Mouse (Mus musculus) intestine, embryonic 16.5 days (tissue): ENCODE results near the gene Sptbn1. TPM values are rescaled to one million over a fixed set of nuclear protein-coding genes. Genes with fewer than 3 reads are reported as not detected.
A peak's percentile ranks its signal among the peaks of the same experiment; 100 is the strongest.

Source experiments
- ATAC-seq: fragments of 200-750 bp; cut with Nextera tagmentation; 2 replicates; pipeline ENCODE4 v1.8.0; 2017; ENCODE audit warnings: moderate TSS enrichment, moderate library complexity
- H3K27ac ChIP-seq: fragments of 300-500 bp; sonication (generic); 2 replicates; pipeline ENCODE4 v1.5.1; 2014; ENCODE audit warnings: mild to moderate bottlenecking, low read length
- H3K27me3 ChIP-seq: fragments of 300-500 bp; sonication (generic); replicated peaks from 2 replicates; pipeline ENCODE4 v1.6.1; 2014; ENCODE audit warnings: low read length, control low read depth, mixed read lengths; ENCODE audit not compliant: control insufficient read depth, insufficient read depth
- H3K36me3 ChIP-seq: fragments of 300-500 bp; sonication (generic); 2 replicates; pipeline ENCODE4 v1.6.1; 2014; ENCODE audit warnings: low read length, control low read depth; ENCODE audit not compliant: control insufficient read depth, insufficient read depth
- H3K4me1 ChIP-seq: fragments of 300-500 bp; sonication (generic); 2 replicates; pipeline ENCODE4 v1.6.1; 2014; ENCODE audit warnings: low read length, control low read depth, mixed read lengths; ENCODE audit not compliant: control insufficient read depth, insufficient read depth
- H3K4me2 ChIP-seq: fragments of 300-500 bp; sonication (generic); 2 replicates; pipeline ENCODE4 v1.6.1; 2014; ENCODE audit warnings: low read depth, low read length, control low read depth
- H3K4me3 ChIP-seq: fragments of 300-500 bp; sonication (generic); 2 replicates; pipeline ENCODE4 v1.5.1; 2014; ENCODE audit warnings: mild to moderate bottlenecking, low read length
- H3K9ac ChIP-seq: fragments of 300-500 bp; sonication (generic); 2 replicates; pipeline ENCODE4 v1.6.1; 2014; ENCODE audit warnings: low read depth, low read length
- H3K9me3 ChIP-seq: fragments of 300-500 bp; sonication (generic); 2 replicates; pipeline ENCODE4 v1.6.1; 2016; ENCODE audit warnings: low read length, control low read depth; ENCODE audit not compliant: control insufficient read depth
- WGBS: fragments of 180-500 bp; shearing (Covaris S2); extraction: QIAGEN DNeasy Blood & Tissue Kit; methylation state at CpG from one replicate; pipeline ENCODE4 v1.1.7; 2014; 5-methylcytosine and 5-hydroxymethylcytosine counted together
- polyA plus RNA-seq: library from polyadenylated mRNA; unstranded; fragments of >200 nt; fragmentation: Nextera tagmentation; extraction: Ambion mirVana; gene quantifications from 2 replicates; pipeline ENCODE4 v1.2.1, GENCODE M21; 2015

The Sptbn1 gene
- polyA plus RNA-seq = 98.1 and 110 TPM in 2 replicates

DNA sequence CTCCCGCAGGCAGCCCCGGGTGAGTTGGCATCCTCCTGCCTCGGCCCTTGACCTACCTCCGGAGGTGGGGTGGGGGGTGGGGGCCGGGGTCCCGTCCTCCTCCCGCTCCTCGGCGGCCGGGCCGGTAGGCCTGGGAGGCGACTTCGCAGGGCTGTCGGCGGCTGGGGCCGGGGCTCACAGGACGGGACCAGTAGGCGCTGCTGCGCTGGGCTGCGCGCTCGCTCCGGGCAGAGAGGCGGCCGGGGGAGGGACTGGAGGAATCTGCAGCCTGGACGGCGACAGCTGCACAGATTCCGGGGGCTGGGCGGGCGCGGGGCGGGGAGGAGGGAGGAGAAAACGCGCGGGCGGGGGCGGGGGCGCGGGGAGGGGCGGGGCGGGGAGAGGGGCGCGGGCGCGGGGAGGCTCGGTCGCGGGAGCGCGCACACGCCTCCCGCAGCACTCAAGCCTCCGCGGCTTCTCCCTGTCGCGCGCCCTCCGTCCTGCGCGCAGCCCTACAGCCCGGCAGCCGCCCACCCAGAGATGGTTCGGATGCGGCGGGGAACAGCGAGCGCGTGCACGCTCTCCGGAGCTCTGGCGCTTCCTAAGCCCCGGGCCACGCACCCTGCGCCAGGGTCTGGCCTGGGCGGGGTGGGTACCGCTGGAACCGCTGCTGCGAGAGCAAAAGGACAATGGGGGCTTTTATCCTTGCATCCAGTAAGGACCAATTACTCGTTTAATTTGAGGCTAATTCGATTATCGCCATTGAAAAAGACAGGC is at the start of gene Sptbn1:
Sptbn1 (minus strand) TSS at position 284 of the 756 bp plus-strand sequence.
- H3K4me3 ChIP-seq = peak within 1 kb of the TSS; percentile 91
- no peaks in the 10 kb centered on the region for H3K9me3 ChIP-seq
- H3K4me1 ChIP-seq = peaks cover 9% of the 10 kb centered on the region
- H3K27ac ChIP-seq = peak within 1 kb of the TSS; percentile 91
- no peaks in the 10 kb centered on the region for H3K36me3 ChIP-seq
- ATAC-seq = peak; percentile 97
- H3K27me3 ChIP-seq = peaks cover 5% of the 10 kb centered on the region; the same call in 1 of the 2 replicates
- H3K4me2 ChIP-seq = peak within 1 kb of the TSS; percentile 83
- peak within 1 kb of the TSS; percentile 89 for H3K9ac ChIP-seq
- under 1% methylated on average over 54 of the region's 81 CpGs for WGBS

DNA sequence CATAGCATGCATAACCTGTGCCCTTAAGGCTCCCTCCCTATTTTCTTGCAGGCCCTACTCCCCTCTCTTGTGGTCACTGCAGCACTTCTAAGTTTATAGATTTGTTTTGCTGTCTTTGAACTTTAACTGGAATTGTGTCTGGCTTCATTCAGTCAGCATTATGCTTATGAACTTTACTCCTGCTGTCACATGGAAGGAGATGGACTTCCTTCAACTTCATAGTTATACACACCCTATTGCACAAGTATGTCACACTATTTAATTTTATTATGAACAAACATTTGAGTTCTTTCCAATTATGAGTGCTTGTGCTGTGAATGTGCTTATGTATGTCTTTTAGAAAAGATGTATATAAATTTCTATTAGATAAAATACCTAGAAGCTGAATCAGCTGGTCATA is 26.3 kb upstream of the Sptbn1 start:
- peak; percentile 63 for ATAC-seq
- no peaks in the 10 kb centered on the region for H3K27me3 ChIP-seq
- H3K4me1 ChIP-seq = peaks cover 12% of the 10 kb centered on the region
- no peak overlapping the region for H3K4me2 ChIP-seq
- no peaks in the 10 kb centered on the region for H3K9me3 ChIP-seq
- no peak overlapping the region for H3K9ac ChIP-seq
- no peaks in the 10 kb centered on the region for H3K36me3 ChIP-seq
- no peak overlapping the region for H3K27ac ChIP-seq
- no peak overlapping the region for H3K4me3 ChIP-seq

DNA sequence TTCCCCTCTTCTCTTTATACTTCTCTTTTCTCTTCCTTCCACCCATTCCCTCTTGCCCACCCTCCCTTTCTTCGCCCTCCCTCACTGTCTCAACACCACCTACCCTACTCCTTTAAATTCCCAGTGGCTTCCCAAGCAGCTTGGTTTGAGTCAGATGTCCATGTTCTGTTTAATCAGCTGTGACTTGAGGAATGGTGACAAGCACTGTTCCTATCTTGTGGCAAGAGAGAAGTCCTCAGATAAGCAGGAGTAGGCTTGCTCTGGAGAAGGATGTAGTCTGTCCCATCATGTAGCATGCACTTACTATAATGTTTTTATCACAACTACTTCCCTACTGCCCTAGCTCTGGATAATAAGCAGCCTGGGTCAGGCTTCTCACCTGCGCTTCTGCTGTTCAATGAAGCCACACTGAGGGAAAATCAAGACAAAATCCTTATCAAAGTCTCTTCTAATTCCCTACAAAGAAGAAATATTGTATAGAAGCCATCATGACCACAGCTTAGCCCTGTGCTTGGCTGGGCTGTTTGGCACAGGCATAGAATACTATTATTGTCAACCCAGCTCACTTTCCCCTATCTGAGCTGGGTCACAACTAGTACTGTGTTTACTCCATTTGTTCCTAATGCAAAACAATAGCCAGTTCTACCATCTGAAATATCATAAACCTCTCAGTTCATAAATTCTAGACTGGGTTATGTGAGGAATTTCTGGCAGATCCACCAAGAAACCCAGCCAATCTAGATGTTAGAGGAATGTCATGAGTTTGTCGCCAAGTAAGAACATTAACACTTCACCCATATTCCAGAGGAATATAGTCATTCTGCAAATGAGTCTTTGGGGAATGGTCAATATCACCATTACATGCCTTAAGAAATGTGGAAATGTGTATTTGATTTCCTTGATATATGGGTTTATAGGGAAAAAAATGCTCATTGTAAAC is 24.5 kb upstream of the Sptbn1 start:
- H3K27ac ChIP-seq = no peak overlapping the region
- peaks cover 12% of the 10 kb centered on the region for H3K4me1 ChIP-seq
- WGBS = 84% methylated on average over 3 of the region's 3 CpGs
- ATAC-seq = no peak
- H3K4me3 ChIP-seq = no peak overlapping the region
- H3K9me3 ChIP-seq = no peaks in the 10 kb centered on the region
- no peak overlapping the region for H3K9ac ChIP-seq
- no peak overlapping the region for H3K4me2 ChIP-seq
- no peaks in the 10 kb centered on the region for H3K36me3 ChIP-seq
- no peaks in the 10 kb centered on the region for H3K27me3 ChIP-seq

DNA sequence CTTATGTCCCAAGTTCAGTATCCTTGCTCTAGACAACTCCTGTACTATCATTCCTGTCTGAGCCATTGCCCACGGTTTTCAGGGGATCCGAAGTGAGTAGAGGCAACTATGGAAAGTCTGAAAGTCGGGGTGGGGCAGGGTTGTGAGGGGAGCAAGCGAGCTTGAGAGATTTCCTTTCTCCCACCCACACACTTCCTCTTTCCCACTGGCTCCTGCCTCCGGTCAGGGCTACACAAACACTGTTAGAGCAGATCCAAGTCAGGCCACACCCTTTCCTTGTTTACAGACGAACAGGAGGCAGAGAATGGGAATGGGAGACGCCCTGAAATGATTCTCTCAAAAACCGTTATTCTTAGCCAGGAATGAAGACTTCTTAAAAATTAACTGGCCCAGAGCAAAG is 23.2 kb upstream of the Sptbn1 start:
- 0 out of 2 replicates have a peak, but pooled peaks have one; percentile 53 for ATAC-seq
- Histone ChIP-seq H3K27me3 (no peaks in the 10 kb centered on the region), H3K4me1 (peaks cover 12% of the 10 kb centered on the region), H3K4me2 (no peak overlapping the region), H3K9ac (no peak overlapping the region), H3K36me3 (no peaks in the 10 kb centered on the region), H3K27ac (peak overlapping the region; percentile 31; the same call in 1 of the 2 replicates), H3K4me3 (no peak overlapping the region), H3K9me3 (no peaks in the 10 kb centered on the region)
- WGBS = 21% methylated on average over 8 of the region's 8 CpGs

DNA sequence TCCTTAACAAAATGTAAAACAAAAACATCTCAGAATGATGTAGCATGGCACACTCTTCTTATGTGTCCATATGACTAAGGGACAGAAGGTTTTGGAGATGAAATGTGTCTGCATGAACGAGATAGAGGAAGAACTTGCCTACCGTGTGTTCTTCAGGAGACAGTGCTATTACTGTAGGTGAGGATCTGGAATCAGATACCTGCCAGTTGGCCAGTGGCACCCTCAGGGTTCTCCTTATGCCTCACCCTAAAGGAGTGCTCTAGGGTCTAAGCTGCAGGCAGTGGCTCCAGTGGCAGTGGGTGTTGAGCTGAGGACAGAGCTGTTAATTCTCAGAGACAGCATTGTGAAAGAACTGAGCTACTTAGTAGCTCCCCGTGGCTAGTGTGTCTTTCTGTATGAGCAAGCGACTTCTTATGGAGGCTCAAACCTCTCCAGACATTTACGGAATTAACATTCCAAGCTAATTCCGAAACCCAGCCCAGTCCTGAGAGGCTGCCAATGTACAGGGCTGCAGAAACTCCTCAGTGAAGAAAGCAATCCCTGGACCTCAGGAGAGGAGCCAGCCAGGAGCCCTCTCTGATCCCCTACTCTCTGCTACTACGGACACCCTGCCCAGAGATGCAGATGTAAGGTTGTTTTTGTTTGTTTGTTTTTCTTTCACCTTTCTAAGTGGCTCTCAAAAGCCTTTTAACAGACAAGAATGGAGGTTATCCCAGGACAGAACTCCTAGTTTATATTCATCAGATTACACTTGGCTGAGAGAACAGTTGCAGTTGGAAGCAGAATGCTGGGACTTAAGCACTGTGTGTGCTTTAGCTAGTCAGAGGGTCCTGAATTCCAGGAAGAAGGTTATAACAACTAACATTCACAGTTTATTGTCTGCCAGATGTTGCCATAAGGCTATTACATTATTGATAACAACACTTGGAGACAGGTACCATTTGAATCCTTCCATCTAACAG is 21.8 kb upstream of the Sptbn1 start:
- WGBS = 52% methylated on average over 7 of the region's 7 CpGs

DNA sequence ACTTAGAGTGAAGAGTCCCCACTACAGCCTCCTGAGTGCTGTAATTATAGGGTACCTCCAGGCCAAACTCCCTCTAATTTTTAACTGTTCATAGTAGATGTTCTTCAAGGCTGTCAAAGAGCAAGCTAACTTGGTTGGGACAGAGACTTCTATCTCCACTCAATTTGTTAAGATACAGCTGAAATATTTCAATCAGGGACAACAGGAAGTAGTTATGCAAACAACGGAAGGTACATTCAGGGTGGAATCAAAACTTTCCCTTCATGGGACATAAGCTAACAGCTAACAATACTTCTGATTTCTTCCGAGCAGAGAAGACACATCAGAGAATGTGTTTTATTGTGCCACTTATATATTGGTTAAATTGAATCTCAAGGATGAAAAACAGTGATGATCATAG is 20.1 kb upstream of the Sptbn1 start:
- Histone ChIP-seq H3K4me3 (no peak overlapping the region), H3K27ac (no peak overlapping the region), H3K9ac (no peak overlapping the region), H3K4me1 (peaks cover 12% of the 10 kb centered on the region), H3K36me3 (no peaks in the 10 kb centered on the region), H3K4me2 (no peak overlapping the region), H3K9me3 (no peaks in the 10 kb centered on the region), H3K27me3 (no peaks in the 10 kb centered on the region)
- ATAC-seq = no peak
- WGBS = 57% methylated on average over 2 of the region's 2 CpGs

More for the DNA sequence above, 21.8 kb upstream of the Sptbn1 start:
- H3K27me3 ChIP-seq = no peaks in the 10 kb centered on the region
- H3K9ac ChIP-seq = no peak overlapping the region
- no peaks in the 10 kb centered on the region for H3K9me3 ChIP-seq
- peaks cover 12% of the 10 kb centered on the region for H3K4me1 ChIP-seq
- H3K4me2 ChIP-seq = no peak overlapping the region
- no peak overlapping the region for H3K27ac ChIP-seq
- no peaks in the 10 kb centered on the region for H3K36me3 ChIP-seq
- no peak for ATAC-seq
- no peak overlapping the region for H3K4me3 ChIP-seq

DNA sequence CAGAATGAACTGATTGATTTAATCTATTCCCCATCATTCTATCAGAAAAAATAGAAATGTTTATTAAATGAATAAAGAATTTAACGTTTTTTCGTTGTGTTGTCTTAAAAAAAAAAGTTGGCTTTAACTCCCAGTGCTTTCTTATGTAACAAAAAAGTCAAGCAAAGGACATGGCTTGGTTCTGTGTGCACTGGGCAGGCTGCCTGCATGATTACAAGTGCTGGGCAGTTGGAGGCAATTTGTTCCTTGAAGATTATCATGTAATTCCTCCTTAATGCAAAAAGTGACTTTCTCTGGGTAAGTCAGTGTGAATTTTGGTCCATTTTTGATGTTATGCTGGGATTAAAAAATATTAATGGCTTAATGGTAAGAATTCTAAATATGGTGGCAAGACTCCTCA is 15.7 kb upstream of the Sptbn1 start:
- H3K9me3 ChIP-seq = no peaks in the 10 kb centered on the region
- no peaks in the 10 kb centered on the region for H3K27me3 ChIP-seq
- no peak overlapping the region for H3K4me3 ChIP-seq
- no peak overlapping the region for H3K27ac ChIP-seq
- H3K4me2 ChIP-seq = no peak overlapping the region
- 54% methylated on average over 2 of the region's 2 CpGs for WGBS
- no peak for ATAC-seq
- H3K4me1 ChIP-seq = no peaks in the 10 kb centered on the region
- no peaks in the 10 kb centered on the region for H3K36me3 ChIP-seq
- H3K9ac ChIP-seq = no peak overlapping the region

DNA sequence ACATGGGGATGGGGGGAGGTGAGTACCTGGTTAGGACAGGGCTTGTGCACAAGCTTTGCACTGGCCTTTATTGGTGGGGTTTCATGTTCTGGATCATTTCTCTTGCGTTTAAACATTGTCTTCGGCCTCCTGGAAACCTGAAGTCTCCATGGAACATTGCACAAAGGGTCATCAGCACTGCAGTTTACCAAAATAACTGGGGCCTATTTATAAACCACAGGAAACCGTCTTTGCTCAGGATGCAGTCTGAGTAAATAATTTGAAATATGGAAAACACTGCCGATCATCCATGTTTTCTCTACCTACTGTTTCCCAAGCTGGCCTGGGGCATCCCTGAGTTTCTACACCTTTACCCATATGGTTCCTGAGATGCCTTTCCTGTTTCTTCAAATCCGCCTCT is 13.1 kb upstream of the Sptbn1 start:
- no peaks in the 10 kb centered on the region for H3K27me3 ChIP-seq
- H3K36me3 ChIP-seq = no peaks in the 10 kb centered on the region
- 77% methylated on average over 5 of the region's 5 CpGs for WGBS
- no peak overlapping the region for H3K4me2 ChIP-seq
- no peak overlapping the region for H3K4me3 ChIP-seq
- H3K9me3 ChIP-seq = no peaks in the 10 kb centered on the region
- H3K9ac ChIP-seq = no peak overlapping the region
- H3K27ac ChIP-seq = no peak overlapping the region
- no peaks in the 10 kb centered on the region for H3K4me1 ChIP-seq
- no peak for ATAC-seq
